Mouse (Mus musculus) liver, embryonic 14.5 days (tissue): ENCODE measurements at regions not wholly inside any gene's neighbourhood (a gene's known extent, or its start where the extent isn't known, plus 50 kb on each side); places are given as distances from the start of the nearest gene placed in this dataset.

ENCODE experiments used
- CTCF ChIP-seq: IDR thresholded peaks from 2 replicates; pipeline ENCODE4 v1.5.1; 2016; ENCODE audit warnings: antibody characterized with exemption, low read depth, control low read depth
- EP300 ChIP-seq: IDR thresholded peaks from 2 replicates; pipeline ENCODE4 v1.6.1; 2016; ENCODE audit warnings: antibody characterized with exemption, low read depth

- no peak for TF ChIP-seq CTCF
- no peak for TF ChIP-seq EP300
These were observed 187.4 kb upstream of the Igsf21 start for GRCm38 (mm10) chr4:140433744-140434542.
